Mouse (Mus musculus) embryonic facial prominence, embryonic 13.5 days (tissue): ENCODE measurements around the gene St6galnac1. TPM values are rescaled to one million over a fixed set of nuclear protein-coding genes. Genes with fewer than 3 reads are reported as not detected.

Source experiments
- ATAC-seq: fragments of 200-750 bp; cut with Nextera tagmentation; 2 replicates; pipeline ENCODE4 v1.8.0; 2017; ENCODE audit warnings: low read depth; ENCODE audit not compliant: insufficient number of reproducible peaks, insufficient read depth, low FRiP score, low TSS enrichment
- H3K27ac ChIP-seq: fragments of 300-500 bp; sonication (generic); 2 replicates; pipeline ENCODE4 v1.5.1; 2015; ENCODE audit warnings: moderate library complexity, mild to moderate bottlenecking, inconsistent platforms
- H3K27me3 ChIP-seq: fragments of 300-500 bp; sonication (generic); 2 replicates; pipeline ENCODE4 v1.6.1; 2015; ENCODE audit warnings: mild to moderate bottlenecking, inconsistent platforms
- H3K36me3 ChIP-seq: fragments of 300-500 bp; sonication (generic); 2 replicates; pipeline ENCODE4 v1.6.1; 2015; ENCODE audit warnings: mild to moderate bottlenecking, inconsistent platforms
- H3K4me1 ChIP-seq: fragments of 300-500 bp; sonication (generic); 2 replicates; pipeline ENCODE4 v1.6.1; 2015; ENCODE audit warnings: inconsistent platforms
- H3K4me2 ChIP-seq: fragments of 300-500 bp; sonication (generic); 2 replicates; pipeline ENCODE4 v1.6.1; 2015; ENCODE audit warnings: moderate library complexity, mild to moderate bottlenecking, inconsistent platforms
- H3K4me3 ChIP-seq: fragments of 300-500 bp; sonication (generic); 2 replicates; pipeline ENCODE4 v1.5.1; 2015; ENCODE audit warnings: mild to moderate bottlenecking, inconsistent platforms
- H3K9ac ChIP-seq: fragments of 300-500 bp; sonication (generic); 2 replicates; pipeline ENCODE4 v1.6.1; 2015; ENCODE audit warnings: mild to moderate bottlenecking, inconsistent platforms
- H3K9me3 ChIP-seq: fragments of 300-500 bp; sonication (generic); 2 replicates; pipeline ENCODE4 v1.6.1; 2016; ENCODE audit warnings: inconsistent platforms
- WGBS: fragments of 180-500 bp; shearing (Covaris S2); methylation state at CpG from one replicate; pipeline ENCODE4 v1.1.7; 2015; ENCODE audit warnings: mixed read lengths; 5-methylcytosine and 5-hydroxymethylcytosine counted together
- polyA plus RNA-seq: library from polyadenylated mRNA; unstranded; fragments of >200 nt; fragmentation: Nextera tagmentation; extraction: Ambion mirVana; gene quantifications from 2 replicates; pipeline ENCODE4 v1.2.1, GENCODE M21; 2015

The St6galnac1 gene
- polyA plus RNA-seq, 1 experiment from 2014 or later = not detected

DNA sequence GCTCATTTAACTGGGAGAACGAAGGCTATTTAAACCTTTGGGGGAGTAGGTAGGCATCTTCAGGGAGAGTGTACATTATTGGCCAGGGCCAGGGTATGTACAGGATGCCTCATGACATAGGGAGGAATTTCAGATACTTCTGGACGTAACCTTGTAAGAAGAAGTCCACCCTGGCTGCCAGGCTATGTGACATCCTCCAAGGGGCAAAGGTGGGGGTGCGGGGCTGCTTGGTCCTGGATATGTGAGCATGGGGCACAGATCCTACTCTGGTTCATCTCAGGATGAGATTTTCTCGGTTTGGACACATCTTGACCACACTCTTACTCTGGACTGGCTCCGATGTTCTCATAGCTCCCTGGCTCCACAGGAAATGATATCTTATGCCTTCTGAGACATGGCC, 52.2 kb downstream of the St6galnac1 start:
- H3K9ac ChIP-seq = no peak overlapping the region
- peaks cover 14% of the 10 kb centered on the region; the same call in 1 of the 2 replicates for H3K4me1 ChIP-seq
- H3K4me2 ChIP-seq = no peak overlapping the region
- 92% methylated on average over 5 of the region's 5 CpGs for whole genome bisulfite sequencing
- H3K9me3 ChIP-seq = peaks cover 7% of the 10 kb centered on the region; the same call in 1 of the 2 replicates
- H3K27me3 ChIP-seq = no peaks in the 10 kb centered on the region
- ATAC-seq = no peak
- no peak overlapping the region for H3K4me3 ChIP-seq
- H3K36me3 ChIP-seq = no peaks in the 10 kb centered on the region
- H3K27ac ChIP-seq = no peak overlapping the region

DNA sequence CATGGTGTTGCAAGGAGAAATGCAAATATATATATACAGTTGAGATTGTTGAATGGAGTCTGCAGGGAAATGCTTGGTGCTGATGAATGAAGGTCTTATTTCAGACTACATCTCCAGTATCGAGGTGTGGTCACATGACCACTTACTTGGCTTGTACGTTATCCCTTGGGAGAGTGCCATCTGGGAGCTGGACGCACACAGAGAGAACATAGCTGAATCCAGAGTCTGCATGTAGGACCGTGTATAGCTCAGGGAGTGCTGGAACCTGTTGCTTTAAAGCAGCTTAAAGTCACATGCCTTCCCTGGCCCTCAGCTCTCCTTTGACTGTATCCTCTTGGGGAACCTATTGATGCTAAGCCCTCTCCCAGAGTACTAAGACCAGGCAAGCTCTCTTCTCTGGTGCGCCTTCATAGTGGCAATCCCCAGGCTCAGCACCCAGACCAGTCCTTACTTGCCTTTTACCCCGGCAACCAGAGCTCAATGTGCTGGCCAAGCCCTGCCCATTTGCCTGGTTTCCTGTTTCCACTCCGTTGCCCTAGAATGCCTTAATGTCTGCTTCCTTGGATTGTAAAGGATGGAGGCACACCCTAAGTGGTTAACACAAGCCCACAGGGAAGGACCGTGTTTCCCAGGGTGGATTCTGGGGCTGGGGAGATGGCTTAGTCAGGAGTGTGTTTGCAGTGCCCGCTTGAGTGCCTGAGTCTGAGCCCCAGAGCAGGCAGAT, 53.6 kb downstream of the St6galnac1 start:
- peaks cover 10% of the 10 kb centered on the region; the same call in 1 of the 2 replicates for H3K9me3 ChIP-seq

DNA sequence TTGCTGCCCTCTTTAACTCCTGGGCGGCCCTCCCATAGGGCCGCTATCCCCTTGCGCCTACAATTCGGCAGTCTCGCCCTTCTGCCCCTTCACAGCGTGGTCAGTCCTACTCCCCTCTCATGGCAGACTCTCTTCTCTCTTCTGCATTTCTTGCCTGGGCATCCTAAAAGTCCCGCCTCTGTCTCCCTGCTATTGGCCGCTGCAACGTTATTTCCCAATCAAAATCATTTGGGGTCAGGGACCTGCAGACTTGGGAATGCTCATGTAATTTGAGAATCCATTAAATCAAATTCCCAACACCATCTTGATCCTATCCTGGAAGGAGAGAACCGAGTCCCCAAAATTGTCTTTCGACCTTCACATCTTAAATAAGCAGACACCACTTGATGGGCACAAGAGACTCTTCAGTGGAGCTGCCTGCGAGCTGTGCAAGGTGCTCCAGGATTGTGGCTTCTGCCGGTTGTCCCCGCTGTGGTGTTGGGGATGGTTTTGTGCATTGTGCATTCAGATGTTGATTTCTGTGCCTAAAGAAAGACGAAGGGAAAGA, 54.9 kb downstream of the St6galnac1 start:
- Histone ChIP-seq H3K36me3 (no peaks in the 10 kb centered on the region), H3K4me3 (no peak overlapping the region), H3K27ac (no peak overlapping the region), H3K9me3 (peaks cover 10% of the 10 kb centered on the region; the same call in 1 of the 2 replicates), H3K27me3 (no peaks in the 10 kb centered on the region), H3K9ac (no peak overlapping the region), H3K4me1 (peaks cover 11% of the 10 kb centered on the region; the same call in 1 of the 2 replicates), H3K4me2 (no peak overlapping the region)
- no peak for ATAC-seq
- WGBS = 88% methylated on average over 15 of the region's 15 CpGs

More for the DNA sequence above, 53.6 kb downstream of the St6galnac1 start:
- no peak overlapping the region for H3K9ac ChIP-seq
- no peak overlapping the region for H3K27ac ChIP-seq
- no peak for ATAC-seq
- H3K4me3 ChIP-seq = no peak overlapping the region
- WGBS = 55% methylated on average over 9 of the region's 9 CpGs
- H3K27me3 ChIP-seq = no peaks in the 10 kb centered on the region
- H3K4me1 ChIP-seq = peaks cover 14% of the 10 kb centered on the region; the same call in 1 of the 2 replicates
- no peak overlapping the region for H3K4me2 ChIP-seq
- no peaks in the 10 kb centered on the region for H3K36me3 ChIP-seq

Other genes starting within 250 kb of the St6galnac1 start
- gene Sphk1, start 244.6 kb downstream of the St6galnac1 start, polyA plus RNA-seq = 5.0 and 6.1 TPM in 2 replicates
- 9.7 and 11.5 TPM in 2 replicates for gene Ube2o, start 194.1 kb downstream of the St6galnac1 start, polyA plus RNA-seq
- gene Aanat, start 189.1 kb downstream of the St6galnac1 start, polyA plus RNA-seq = not detected in 2 replicates
- gene Rhbdf2, start 148.5 kb downstream of the St6galnac1 start, polyA plus RNA-seq = 4.2 and 4.3 TPM in 2 replicates
- gene Prcd, start 122.0 kb downstream of the St6galnac1 start, polyA plus RNA-seq = 0.69 and 0.80 TPM in 2 replicates
- gene Cygb, start 121.2 kb downstream of the St6galnac1 start, polyA plus RNA-seq = 7.1 and 7.9 TPM in 2 replicates
- 19.6 and 19.7 TPM in 2 replicates for gene Mxra7, start 52.5 kb upstream of the St6galnac1 start, polyA plus RNA-seq
- gene Mettl23, start 67.8 kb upstream of the St6galnac1 start, polyA plus RNA-seq = 78.6 and 84.4 TPM in 2 replicates
- gene Jmjd6, start 67.9 kb upstream of the St6galnac1 start, polyA plus RNA-seq = 73.4 and 77.7 TPM in 2 replicates
- gene Mfsd11, start 76.9 kb upstream of the St6galnac1 start, polyA plus RNA-seq = 42.6 and 45.6 TPM in 2 replicates
- gene Srsf2, start 77.6 kb upstream of the St6galnac1 start, polyA plus RNA-seq = 784 and 830 TPM in 2 replicates
- 1.7 and 3.3 TPM in 2 replicates for gene Mgat5b, start 143.4 kb upstream of the St6galnac1 start, polyA plus RNA-seq